Mouse (Mus musculus): ENCODE data around the gene Spryd3. TPM values are rescaled to one million over a fixed set of nuclear protein-coding genes. Genes with fewer than 3 reads are reported as not detected.
A peak's percentile ranks its signal among the peaks of the same experiment; 100 is the strongest.

Gene Spryd3
- total RNA-seq, 2 experiments from 2014 or later: 153 to 163 TPM

DNA sequence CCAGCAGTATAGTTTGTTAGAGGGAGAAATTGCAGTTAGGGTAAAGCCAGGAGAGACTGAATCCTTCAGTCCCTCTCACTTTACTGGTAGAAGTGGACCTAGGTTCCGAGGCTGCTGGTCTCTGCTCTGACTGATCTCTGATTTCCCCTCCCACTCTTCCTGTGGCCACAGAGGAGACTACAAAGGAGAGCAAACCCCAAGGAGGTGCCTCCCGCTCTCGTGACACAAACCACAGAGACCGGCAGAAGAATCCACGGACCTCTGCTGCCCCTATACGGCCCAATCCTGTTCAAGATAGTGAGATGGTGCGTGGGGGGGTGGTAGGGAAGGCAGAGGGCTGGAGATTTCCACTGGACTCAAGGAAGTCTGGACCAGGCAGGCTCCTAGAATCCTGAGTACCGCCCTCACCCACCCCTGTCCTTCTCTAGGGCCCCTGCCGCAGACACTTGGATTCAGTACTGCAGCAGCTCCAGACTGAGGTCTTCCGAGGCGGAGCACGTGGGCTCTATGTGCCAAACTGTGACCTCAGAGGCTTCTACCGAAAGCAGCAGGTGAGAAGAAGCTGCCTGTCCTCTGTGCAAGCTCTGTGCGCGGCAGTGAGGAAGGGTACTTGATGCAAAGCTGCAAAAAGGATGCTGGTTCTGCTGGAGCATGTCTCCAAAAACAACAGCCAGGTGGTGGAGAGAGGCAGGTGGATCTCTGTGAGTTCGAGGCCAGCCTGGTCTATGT is 11.8 kb upstream of the Spryd3 start:
- DNase-seq (ENCODE audit: low spot score in 2 of 2): no peak

GRCm38 (mm10) chr15:102146882-102147281 is 10.8 kb upstream of the Spryd3 start:
- peak; percentile 48 to 57 for DNase-seq (ENCODE audit: low spot score in 2 of 2)

GRCm38 (mm10) chr15:102146089-102146488 is 10.1 kb upstream of the Spryd3 start:
- DNase-seq (ENCODE audit: low spot score in 2 of 2): no peak

GRCm38 (mm10) chr15:102145330-102145729 is 9.3 kb upstream of the Spryd3 start:
- DNase-seq (ENCODE audit: low spot score in 2 of 2): peak; percentile 73 to 77

DNA sequence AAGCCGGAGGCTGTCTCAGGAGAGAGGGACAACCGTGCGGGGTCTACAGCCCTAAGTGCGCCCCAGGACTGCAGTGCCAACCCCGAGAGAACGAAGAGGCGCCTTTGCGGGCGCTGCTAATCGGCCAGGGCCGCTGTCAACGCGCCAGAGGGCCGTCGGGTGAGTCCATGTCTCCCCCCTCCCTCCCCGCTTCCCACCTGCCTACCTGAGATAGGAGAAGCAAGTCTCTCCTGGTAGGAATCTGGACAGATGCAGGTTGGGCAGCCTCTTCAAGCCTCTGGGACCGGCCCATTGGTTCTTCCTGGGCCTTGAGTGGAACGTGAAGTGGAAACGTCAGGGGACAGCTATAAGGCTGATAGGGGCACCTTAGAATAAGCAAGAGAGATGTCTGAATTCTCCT is 8.7 kb upstream of the Spryd3 start:
- no peak for DNase-seq (ENCODE audit: low spot score in 2 of 2)

GRCm38 (mm10) chr15:102144274-102144711 is 8.3 kb upstream of the Spryd3 start, which contains the start of gene Igfbp6:
Gene Igfbp6, plus strand, starts transcription at chr15:102144362.
- DNase-seq (ENCODE audit: low spot score in 2 of 2): peak; percentile 27 to 46

- peak; percentile 51 to 69 for DNase-seq (ENCODE audit: low spot score in 2 of 2)
Observed at GRCm38 (mm10) chr15:102142914-102143912, 7.2 kb upstream of the Spryd3 start.

GRCm38 (mm10) chr15:102141120-102141519 is 5.1 kb upstream of the Spryd3 start:
- no peak for DNase-seq (ENCODE audit: low spot score in 2 of 2)

DNA sequence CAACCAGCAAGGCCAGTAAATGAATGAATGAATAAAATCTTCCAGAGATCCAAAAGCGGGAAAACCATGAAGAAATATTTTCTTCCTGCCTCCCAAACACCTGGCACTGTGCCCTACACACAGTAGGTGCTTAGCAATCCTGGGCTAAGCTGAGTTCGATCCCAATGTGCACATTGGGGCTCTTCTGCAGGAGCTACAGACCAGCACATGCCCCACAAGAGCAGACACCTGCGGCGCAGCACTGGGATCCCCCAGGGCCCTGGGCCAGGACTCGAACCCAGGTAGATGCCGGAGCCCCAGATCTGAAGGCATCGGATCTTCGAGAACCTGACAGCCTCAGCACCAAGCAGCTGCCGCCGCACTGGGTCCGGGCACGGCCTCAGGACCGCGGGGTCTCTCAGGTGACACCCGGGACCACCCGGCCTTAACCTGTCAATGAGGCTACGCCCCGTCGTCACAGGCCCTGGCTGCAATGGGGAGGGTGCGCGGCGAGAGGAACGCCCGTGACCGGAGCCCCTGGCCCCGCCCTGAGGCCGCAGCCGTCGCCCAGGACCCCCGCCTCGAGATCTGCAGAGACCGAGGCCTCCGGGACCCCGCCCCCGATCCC is 409 bp downstream of the Spryd3 start:
- no peak for DNase-seq (ENCODE audit: low spot score in 2 of 2)

GRCm38 (mm10) chr15:102134709-102135108 is 1.3 kb downstream of the Spryd3 start:
- DNase-seq (ENCODE audit: low spot score in 2 of 2): no peak

- no peak for DNase-seq (ENCODE audit: low spot score in 2 of 2)
Observed at GRCm38 (mm10) chr15:102133314-102133713, 2.7 kb downstream of the Spryd3 start.

DNA sequence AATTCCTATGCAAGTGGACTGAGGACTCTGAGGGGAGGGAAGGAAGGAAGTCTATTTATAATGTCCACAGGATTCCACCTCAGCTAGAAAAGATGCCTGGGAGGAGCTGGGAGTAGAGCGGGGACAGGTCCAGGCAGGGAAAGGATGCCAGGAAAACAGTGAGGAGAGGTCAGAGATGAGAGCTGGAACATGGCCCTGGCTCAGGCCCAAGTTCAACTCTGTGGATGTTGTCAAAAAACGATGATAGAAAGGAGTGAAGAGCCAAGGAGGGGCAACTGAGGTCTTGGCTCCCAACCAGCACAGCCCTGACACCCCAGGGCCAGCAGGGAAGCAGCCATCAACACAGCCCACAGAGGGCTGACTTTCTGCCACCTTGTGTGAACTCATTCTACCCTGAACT is 9.7 kb downstream of the Spryd3 start:
- no peak for DNase-seq (ENCODE audit: low spot score in 2 of 2)

- no peak for DNase-seq (ENCODE audit: low spot score in 2 of 2)
Observed at GRCm38 (mm10) chr15:102120530-102120929, 15.5 kb downstream of the Spryd3 start.

DNA sequence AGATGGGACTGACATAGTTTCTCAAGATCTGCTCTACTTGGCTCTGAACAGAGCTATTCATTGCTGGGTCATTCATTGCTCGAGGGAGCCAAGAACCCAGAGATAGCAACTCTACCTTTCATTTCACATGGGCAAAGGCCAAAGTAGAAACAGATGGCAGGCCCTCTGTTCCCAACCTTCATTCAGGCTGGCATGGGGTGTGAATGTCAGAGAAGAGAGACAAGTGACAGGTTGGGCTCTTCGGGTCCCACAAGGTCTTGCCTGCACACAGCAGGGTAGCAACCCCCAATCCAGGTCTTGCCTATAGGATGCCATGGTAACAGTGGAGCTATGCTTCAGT is 16.2 kb downstream of the Spryd3 start:
- no peak for DNase-seq (ENCODE audit: low spot score in 2 of 2)

GRCm38 (mm10) chr15:102119121-102119830 is 16.8 kb downstream of the Spryd3 start:
- DNase-seq (ENCODE audit: low spot score in 2 of 2): no peak

DNA sequence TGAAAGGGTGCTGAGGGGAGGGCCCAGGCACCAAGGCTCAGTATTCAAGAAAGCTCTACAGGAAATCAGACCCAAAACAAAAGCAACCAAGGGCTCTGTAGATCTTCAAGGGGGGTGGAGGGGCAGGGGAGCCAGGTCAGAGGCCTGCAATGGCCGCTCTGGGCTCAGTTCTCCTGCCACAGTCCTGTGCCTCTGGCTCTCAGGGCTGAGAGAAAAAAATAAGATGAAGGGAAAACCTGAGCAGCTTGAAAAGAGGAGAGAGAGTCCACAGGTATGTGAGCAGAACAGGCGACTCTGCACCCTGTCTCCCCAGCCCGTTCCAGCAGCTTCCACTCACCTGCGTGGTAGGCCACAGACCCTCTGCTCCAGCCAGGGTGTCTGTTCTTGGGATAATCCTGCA is 17.4 kb downstream of the Spryd3 start:
- DNase-seq (ENCODE audit: low spot score in 2 of 2): no peak

GRCm38 (mm10) chr15:102117461-102118443 is 18.3 kb downstream of the Spryd3 start:
- no peak for DNase-seq (ENCODE audit: low spot score in 2 of 2)

- DNase-seq (ENCODE audit: low spot score in 2 of 2): no peak
Observed at GRCm38 (mm10) chr15:102116753-102117415, 19.1 kb downstream of the Spryd3 start.

- DNase-seq (ENCODE audit: low spot score in 2 of 2): no peak
Observed at GRCm38 (mm10) chr15:102115731-102116231, 20.3 kb downstream of the Spryd3 start.

All from left cerebral cortex, adult 18-20 months (tissue).